In the genomic region with DNA sequence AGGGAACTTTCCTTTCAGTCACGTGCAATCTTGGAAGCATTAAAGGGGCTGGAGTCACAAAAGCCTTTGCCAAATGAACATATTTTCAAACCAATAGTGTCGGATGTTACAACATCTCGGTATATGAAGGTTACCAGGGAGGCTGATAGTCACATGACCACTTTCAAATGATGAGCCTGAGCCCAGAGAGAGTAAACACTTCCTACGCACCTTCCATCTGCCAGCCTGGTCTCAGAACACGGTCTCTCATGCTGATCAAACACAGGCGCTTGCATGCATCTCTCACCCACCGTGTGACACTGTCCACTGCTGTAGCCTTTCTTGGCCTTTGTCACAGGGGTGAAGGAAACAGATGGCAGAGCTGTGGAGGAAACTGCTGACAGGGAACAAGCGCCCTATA, we compare ENCODE assay signal across 21 mouse cellular contexts.
DNase-seq lines count a peak whose midpoint lies in the region; TF ChIP-seq lines count a peak whose summit lies in the region.
"Had no signal": no experiment of that assay in that cellular context is flagged by ENCODE, and none has a peak within 500 bp of the region (broad histone marks: within the 10 kb centered on the region; RNA-seq: fewer than 3 reads in every experiment).

No protein-coding gene starts in this region.

- DNase-seq in layer of hippocampus, adult 11-12 months (ENCODE audit: low spot score): peak; percentile 59
- DNase-seq in layer of hippocampus, postnatal 25 days (ENCODE audit: extremely low spot score in 1 of 2, low spot score in 1 of 2): no peak
- DNase-seq in brain, adult 2 months (ENCODE audit: low read depth, low spot score): peak; percentile 67
- DNase-seq in layer of hippocampus, adult 2 months (ENCODE audit: low spot score in 2 of 2): peak; percentile 42 to 49
- peak; percentile 41 to 66 for DNase-seq in layer of hippocampus, postnatal 14 days (ENCODE audit: low spot score in 2 of 2)
- no peak for DNase-seq in lung, postnatal 4 days
- no peak for DNase-seq in thymus, postnatal 14 days
- DNase-seq: adrenal gland, postnatal 36 days; gastrocnemius, postnatal 10 days; heart, postnatal 10 days; kidney, adult 11 months; kidney, postnatal 14 days; midbrain, embryonic 14.5 days; thymus, adult 2 months; thymus, postnatal 4 days had no signal

- no peak for TF ChIP-seq CTCF in layer of hippocampus, adult 2 months (conservative IDR thresholded peaks at IDR 0.05)

- 0 out of 2 replicates have a peak overlapping the region, but pooled peaks have one; percentile 46 for H3K27ac ChIP-seq in layer of hippocampus, adult 2 months
- H3K27ac ChIP-seq: heart, embryonic 13.5 days; hindbrain, embryonic 14.5 days; left cerebral cortex, adult 2 months; limb, embryonic 13.5 days; lung, embryonic 15.5 days; stomach, postnatal 0 days had no signal

- H3K4me3 ChIP-seq in layer of hippocampus, adult 2 months: no peak overlapping the region; the same call in 1 of the 2 replicates
- H3K4me3 ChIP-seq: heart, embryonic 13.5 days; left cerebral cortex, adult 2 months; limb, embryonic 13.5 days; lung, embryonic 15.5 days had no signal

Comparison
In these comparisons a context has a peak if more than half of its experiments do, and no peak if none do; other contexts are left out.
1. DNase-seq: peak in layer of hippocampus, adult 11-12 months (single experiment), brain, adult 2 months (single experiment), layer of hippocampus, adult 2 months (2 of 2) and layer of hippocampus, postnatal 14 days (2 of 2); none in layer of hippocampus, postnatal 25 days (0 of 2), lung, postnatal 4 days (0 of 2) and thymus, postnatal 14 days (single experiment).